Mouse (Mus musculus) c-Kit-positive CD71-positive TER-119-negative erythroid progenitor cells, embryonic 14.5 days (primary cell): ENCODE data around the gene Alg3.
A peak's percentile ranks its signal among the peaks of the same experiment; 100 is the strongest.

ENCODE experiments used
- DNase-seq: peaks from one replicate; pipeline ENCODE4 v3.0.0-alpha.2; 2013; ENCODE audit warnings: low read depth

Gene Alg3

DNA sequence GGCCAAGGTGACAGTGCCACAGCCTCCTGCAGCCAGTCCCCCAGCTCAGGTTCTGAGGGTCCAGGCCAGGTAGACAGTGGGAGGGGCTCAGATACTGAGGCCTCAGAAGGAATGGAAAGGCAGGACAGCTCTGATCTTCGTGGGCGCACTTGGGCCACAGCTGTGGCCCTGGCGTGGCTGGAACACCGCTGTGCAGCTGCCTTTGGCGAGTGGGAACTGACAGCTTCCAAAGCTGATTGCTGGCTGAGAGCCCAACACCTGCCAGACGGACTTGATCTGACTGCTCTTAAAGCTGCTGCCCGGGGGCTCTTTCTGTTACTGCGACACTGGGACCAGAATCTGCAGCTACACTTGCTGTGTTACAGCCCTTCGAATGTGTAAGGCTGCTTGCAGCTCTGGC is 6.8 kb downstream of the Alg3 start:
- no peak for DNase-seq

DNA sequence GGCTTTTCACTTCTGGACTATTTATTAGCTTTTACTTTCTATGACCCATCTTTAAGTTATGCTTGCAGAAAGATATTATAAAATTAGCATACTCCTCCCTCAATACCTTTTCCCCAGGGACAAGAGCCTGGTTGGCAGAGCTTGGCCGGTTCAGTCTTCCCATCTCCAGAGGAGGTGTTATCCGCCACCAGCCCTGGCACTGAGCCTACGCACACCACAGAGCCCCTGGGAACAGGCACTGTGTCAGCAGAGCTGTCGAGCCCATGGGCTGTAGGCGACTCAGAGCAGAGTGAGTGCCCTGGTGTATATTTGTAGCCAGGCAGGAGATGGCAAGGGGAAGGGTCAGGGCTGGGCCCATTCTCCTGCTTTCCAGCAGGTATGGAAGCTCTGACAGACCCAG is 11.0 kb downstream of the Alg3 start:
- no peak for DNase-seq

- no peak for DNase-seq
Measured at GRCm38 (mm10) chr16:20596687-20597441, 14.7 kb downstream of the Alg3 start.

DNA sequence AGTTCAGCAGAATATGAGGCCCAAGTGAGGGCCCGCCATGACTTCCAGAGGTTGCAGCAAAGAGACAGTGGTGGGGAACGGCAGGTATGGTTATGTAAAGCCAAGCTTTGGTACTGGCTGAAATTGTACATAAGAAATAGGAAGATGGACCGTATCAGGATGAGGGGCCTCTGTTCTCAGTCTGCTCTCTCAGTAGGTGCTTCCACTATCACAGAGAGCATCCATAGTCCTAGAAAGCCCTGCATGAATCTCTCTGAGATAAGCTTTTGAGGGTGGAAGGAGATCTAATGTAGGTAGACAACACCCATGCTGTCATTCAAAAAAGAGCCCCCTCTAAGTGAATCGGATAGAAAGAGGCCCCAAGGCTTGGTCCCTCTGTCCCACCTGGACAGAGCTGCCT is 15.8 kb downstream of the Alg3 start:
- no peak for DNase-seq

- peak; percentile 65 for DNase-seq
Measured at GRCm38 (mm10) chr16:20595060-20595673, 16.4 kb downstream of the Alg3 start.

DNA sequence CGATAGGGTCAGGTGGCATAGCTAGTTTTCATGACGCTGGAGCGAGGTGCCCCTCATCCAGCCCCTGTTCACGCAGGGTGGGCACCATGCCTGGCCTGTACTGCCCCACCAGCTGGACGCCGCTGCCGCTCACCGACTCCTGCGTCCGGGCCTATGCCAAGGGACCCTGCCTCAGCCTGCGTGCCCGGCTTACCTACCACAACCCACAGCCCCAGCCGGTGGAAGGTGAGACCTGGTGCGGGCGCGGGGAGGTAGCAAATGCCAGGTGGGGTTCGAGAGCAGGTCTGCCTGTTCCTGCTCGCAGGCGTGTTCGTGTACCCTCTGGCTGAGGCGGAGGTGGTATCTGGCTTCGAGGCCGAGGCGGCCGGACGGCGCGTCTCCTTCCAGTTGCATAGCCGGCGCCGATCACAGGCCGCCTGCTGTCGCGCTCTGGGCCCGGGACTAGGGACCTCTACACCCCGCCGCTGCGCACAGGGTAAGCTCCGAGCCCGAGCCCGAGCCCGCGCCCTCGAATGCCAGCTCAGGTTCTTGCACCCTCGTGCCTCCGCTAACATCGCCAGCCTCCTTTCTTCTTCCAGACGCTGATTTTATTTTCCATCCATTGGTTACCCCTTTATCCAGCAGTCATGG is 20.3 kb downstream of the Alg3 start:
- no peak for DNase-seq

GRCm38 (mm10) chr16:20590680-20591038 is 20.9 kb downstream of the Alg3 start:
- DNase-seq, result no peak

DNA sequence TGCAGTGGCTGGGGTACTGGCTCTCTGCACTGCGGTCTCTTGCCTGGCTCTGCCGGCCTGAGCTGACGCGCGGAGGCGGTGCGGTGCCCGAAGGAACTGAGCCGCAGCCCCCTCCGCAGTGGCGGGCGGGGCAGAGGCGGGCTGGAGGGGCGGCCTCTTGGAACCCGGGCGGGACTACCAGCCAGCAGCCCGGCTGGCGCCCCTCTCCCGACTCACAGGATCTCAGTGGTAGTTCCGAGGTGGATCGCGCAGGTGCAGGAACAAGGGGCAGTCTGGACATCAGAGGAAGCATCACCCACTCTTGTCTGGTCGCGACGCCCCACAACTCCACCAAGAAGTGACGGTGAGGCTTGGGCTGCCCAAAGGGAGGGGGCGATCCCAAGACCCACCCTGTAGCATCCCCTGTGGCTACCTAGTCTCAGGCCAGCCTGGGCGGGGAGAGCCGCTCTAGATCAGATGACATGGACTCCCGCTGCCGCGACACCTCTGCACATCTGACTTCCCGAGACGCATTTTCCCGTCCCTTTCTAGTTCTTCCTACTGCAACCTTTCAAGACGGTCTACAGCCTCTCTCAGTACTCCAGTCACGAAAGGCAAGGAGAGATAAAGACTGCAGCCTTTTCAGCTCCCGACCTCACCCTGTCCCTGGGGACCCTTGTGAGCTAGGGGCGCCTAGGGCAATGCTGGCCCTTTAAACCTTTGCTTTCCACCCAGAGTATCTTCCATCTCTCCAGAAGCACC is 21.4 kb downstream of the Alg3 start:
- no peak for DNase-seq

DNA sequence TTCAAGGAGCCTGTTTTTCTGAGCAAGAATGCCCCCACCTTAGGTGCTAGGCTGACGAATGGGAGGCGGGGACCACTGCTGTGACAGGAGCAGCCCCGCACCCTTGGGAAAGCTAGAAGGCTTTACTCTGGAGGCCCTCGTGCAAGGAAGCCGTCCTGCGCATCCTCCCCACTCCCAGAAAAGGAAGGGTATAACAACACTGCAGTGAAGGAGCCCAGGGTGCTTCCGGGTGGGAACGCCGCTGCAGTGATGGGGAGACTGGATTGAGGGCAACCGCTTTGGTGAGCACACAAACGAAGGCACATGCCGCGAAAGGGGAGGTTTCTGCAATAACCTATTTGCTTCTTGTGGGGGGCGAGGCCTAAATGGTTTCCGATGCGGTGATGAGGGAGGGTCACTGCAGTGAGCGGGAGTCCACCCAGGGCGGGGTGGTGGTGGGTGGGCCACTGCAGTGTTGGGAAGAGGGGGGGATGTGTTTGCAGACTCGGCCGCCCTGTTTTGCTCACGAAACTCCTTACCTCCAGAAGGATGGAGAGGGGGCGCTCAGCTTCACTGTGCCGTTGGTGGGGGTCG is 22.1 kb downstream of the Alg3 start, which contains the start of gene Vwa5b2:
TSS of gene Vwa5b2 (plus strand) at position 106 of the 573 bp plus-strand sequence.
- DNase-seq, result no peak

DNA sequence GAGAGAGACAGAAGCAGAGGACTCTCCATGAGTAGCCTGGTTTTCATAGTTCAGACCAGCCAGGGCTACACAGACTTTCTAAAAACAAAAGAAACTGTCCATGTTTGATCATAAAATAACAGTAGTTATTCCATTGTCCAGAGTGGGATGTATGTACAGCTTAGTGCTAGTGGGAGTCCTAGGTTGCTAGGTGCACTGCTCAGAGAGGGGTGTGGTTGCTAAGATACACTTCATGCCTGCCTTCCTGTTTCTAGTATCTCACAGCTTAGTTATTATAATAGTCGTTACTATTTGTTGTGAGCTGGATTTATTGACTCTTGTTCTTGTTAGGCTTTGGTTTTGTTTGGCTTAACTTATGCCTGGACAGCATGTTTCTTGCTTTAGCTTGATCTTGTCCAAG is 46.5 kb downstream of the Alg3 start:
- DNase-seq, result no peak

DNA sequence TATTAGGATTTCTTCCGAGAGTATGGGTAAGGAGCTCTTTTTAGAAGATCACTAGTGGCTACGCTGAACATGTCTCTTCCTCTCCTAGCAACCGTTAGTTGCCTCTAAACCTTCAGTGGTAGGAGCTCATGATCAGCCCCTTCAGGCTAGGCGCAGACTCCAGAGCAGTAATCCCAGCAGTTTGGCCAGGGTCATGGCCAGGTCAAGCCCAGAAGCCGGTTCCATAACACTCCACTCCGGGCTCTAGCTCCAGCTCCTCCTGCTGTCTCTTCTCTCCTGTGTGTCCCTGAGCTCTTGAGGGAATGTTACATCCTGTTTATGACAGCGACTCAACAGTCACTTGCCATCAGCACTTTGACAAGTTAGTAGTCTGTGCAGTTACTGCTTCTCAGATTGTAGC is 54.2 kb downstream of the Alg3 start:
- DNase-seq, result no peak
